Mouse (Mus musculus): Measurements from ENCODE around the gene Phykpl. TPM values are rescaled to one million over a fixed set of nuclear protein-coding genes. Genes with fewer than 3 reads are reported as not detected.
A peak's percentile ranks its signal among the peaks of the same experiment; 100 is the strongest.

Gene Phykpl
- polyA plus RNA-seq, 1 experiment: 7.0 TPM

DNA sequence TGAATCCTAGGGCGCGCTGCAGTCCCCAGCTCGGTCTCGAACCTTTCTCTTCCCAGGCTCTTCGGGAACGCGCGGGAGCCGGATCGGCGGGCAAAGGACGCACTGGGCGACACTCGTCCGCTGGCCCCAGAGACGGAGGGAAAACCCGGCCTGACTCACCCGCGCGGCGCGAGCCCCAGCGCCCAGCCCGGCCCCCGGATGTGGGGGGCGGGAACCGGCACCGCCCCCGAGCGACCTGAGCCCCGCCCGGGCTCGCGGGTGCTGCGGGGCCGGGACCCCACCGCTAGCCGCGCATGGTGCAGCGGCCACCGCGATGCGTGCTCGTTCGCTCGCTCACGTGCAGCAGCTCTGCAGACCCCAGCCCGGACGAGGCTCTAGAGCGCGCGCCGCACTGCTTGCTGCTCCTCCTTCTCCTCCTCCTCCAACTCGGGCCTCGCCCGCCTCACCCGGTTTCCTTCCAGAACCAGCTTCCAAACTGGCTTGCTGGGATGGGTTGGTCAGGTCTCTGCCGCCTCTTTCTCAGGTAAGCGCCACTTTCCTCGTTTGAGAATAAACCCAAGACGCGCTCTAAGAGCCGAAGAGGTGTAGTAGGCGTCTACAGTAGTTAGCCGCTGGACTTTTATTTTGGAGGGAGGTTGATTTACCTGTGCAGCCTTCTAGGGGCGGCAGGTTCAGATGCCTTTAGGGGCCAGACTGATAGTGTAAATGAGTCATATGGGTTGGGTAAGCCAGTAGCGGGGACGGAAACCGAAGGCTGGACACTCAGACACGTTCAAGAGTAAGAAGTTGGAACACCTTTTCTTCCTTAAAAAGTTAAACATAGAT, 66.3 kb downstream of the Phykpl start, which contains the start of the genes N4bp3 and D930048N14Rik:
Gene N4bp3, minus strand, starts transcription at position 152 of the 825 bp plus-strand sequence.
Gene D930048N14Rik, plus strand, starts transcription at position 264 of the 825 bp plus-strand sequence.
- Histone ChIP-seq H3ac (ENCODE audit: control insufficient read depth, insufficient read length) (peak within 1 kb of the TSS; percentile 36), H3K27me3 (ENCODE audit: control insufficient read depth, insufficient read depth, insufficient read length) (no peaks in the 10 kb centered on the region), H3K4me3 (peak within 1 kb of the TSS; percentile 54), H3K36me3 (ENCODE audit: control insufficient read depth, insufficient read depth) (no peaks in the 10 kb centered on the region), H3K4me2 (ENCODE audit: low read depth) (peak within 1 kb of the TSS; percentile 90), H3K79me2 (ENCODE audit: control insufficient read depth, insufficient read depth) (no peaks in the 10 kb centered on the region)
- no peak for TF ChIP-seq SRF (IDR thresholded peaks at IDR 0.05; ENCODE audit: control insufficient read depth, insufficient read length, low read depth)
- no peak for TF ChIP-seq TCF3 (IDR thresholded peaks at IDR 0.05; ENCODE audit: insufficient read length, low read depth)
- peak; percentile 60 for TF ChIP-seq POLR2A (IDR thresholded peaks at IDR 0.05; ENCODE audit: insufficient read length, low read depth)

GRCm38 (mm10) chr11:51652889-51653418, 68.4 kb downstream of the Phykpl start:
- H3K4me2 ChIP-seq (ENCODE audit: low read depth): no peak overlapping the region
- no peaks in the 10 kb centered on the region for H3K36me3 ChIP-seq (ENCODE audit: control insufficient read depth, insufficient read depth)
- TF ChIP-seq MAX (IDR thresholded peaks at IDR 0.05; ENCODE audit: low read depth) (no peak), POLR2AphosphoS2 (IDR thresholded peaks at IDR 0.05; ENCODE audit: insufficient read length, low read depth) (no peak), CEBPB (IDR thresholded peaks at IDR 0.05; ENCODE audit: insufficient read depth, poor library complexity, severe bottlenecking) (no peak), MYOG (IDR thresholded peaks at IDR 0.05; ENCODE audit: control insufficient read depth in 1 of 3, insufficient read depth in 1 of 3, insufficient read length in 2 of 3, low read depth in 2 of 3) (no peak), USF1 (IDR thresholded peaks at IDR 0.05; ENCODE audit: low read depth) (no peak), POLR2A (IDR thresholded peaks at IDR 0.05; ENCODE audit: insufficient read length, low read depth) (no peak), MYOD1 (IDR thresholded peaks at IDR 0.05; ENCODE audit: control insufficient read depth in 1 of 3, insufficient read length in 2 of 3, low read depth in 2 of 3) (no peak), TCF3 (IDR thresholded peaks at IDR 0.05; ENCODE audit: insufficient read length, low read depth) (no peak), E2F4 (IDR thresholded peaks at IDR 0.05; ENCODE audit: insufficient read depth) (no peak), REST (IDR thresholded peaks at IDR 0.05; ENCODE audit: insufficient read depth, insufficient read length) (no peak)
- H3ac ChIP-seq (ENCODE audit: control insufficient read depth, insufficient read length): no peak overlapping the region
- H3K27me3 ChIP-seq (ENCODE audit: control insufficient read depth, insufficient read depth, insufficient read length): no peaks in the 10 kb centered on the region
- no peaks in the 10 kb centered on the region for H3K79me2 ChIP-seq (ENCODE audit: control insufficient read depth, insufficient read depth)
- H3K4me3 ChIP-seq: no peak overlapping the region

GRCm38 (mm10) chr11:51653736-51654135, 69.2 kb downstream of the Phykpl start:
- H3ac ChIP-seq (ENCODE audit: control insufficient read depth, insufficient read length): no peak overlapping the region
- H3K79me2 ChIP-seq (ENCODE audit: control insufficient read depth, insufficient read depth): no peaks in the 10 kb centered on the region
- H3K4me2 ChIP-seq (ENCODE audit: low read depth): no peak overlapping the region
- no peaks in the 10 kb centered on the region for H3K27me3 ChIP-seq (ENCODE audit: control insufficient read depth, insufficient read depth, insufficient read length)
- TF ChIP-seq SRF (IDR thresholded peaks at IDR 0.05; ENCODE audit: control insufficient read depth, insufficient read length, low read depth) (no peak), REST (IDR thresholded peaks at IDR 0.05; ENCODE audit: insufficient read depth, insufficient read length) (no peak), POLR2AphosphoS2 (IDR thresholded peaks at IDR 0.05; ENCODE audit: insufficient read length, low read depth) (no peak), POLR2A (IDR thresholded peaks at IDR 0.05; ENCODE audit: insufficient read length, low read depth) (no peak)
- no peak overlapping the region for H3K4me3 ChIP-seq
- H3K36me3 ChIP-seq (ENCODE audit: control insufficient read depth, insufficient read depth): no peaks in the 10 kb centered on the region

Other genes with a start within 250 kb of the Phykpl start
- 371 TPM for gene Hnrnpab, start 22.1 kb downstream of the Phykpl start, polyA plus RNA-seq (2012; fragmentation: generic; extraction: Trizol)
- 137 TPM for gene Nhp2, start 35.0 kb downstream of the Phykpl start, polyA plus RNA-seq (2012; fragmentation: generic; extraction: Trizol)
- gene Rmnd5b, start 51.1 kb downstream of the Phykpl start, polyA plus RNA-seq (2012; fragmentation: generic; extraction: Trizol): 41.0 TPM
- gene N4bp3, start 66.1 kb downstream of the Phykpl start, polyA plus RNA-seq (2012; fragmentation: generic; extraction: Trizol): 16.3 TPM
- 0.25 TPM for gene D930048N14Rik, start 66.2 kb downstream of the Phykpl start, polyA plus RNA-seq (2012; fragmentation: generic; extraction: Trizol)
- 27.9 TPM for gene 0610009B22Rik, start 104.1 kb downstream of the Phykpl start, polyA plus RNA-seq (2012; fragmentation: generic; extraction: Trizol)
- gene Sec24a, start 178.9 kb downstream of the Phykpl start, polyA plus RNA-seq (2012; fragmentation: generic; extraction: Trizol): 6.9 TPM
- gene Sar1b, start 178.9 kb downstream of the Phykpl start, polyA plus RNA-seq (2012; fragmentation: generic; extraction: Trizol): 61.7 TPM

Measured in myocyte (in vitro differentiated cells).